Mouse (Mus musculus): ENCODE data around the gene Ctsa.
"Not testable (repeated sequence)": the region's sequence is repeated elsewhere in the genome, so short reads cannot be mapped to it uniquely, and the experiment has no call there.

Gene Ctsa

DNA sequence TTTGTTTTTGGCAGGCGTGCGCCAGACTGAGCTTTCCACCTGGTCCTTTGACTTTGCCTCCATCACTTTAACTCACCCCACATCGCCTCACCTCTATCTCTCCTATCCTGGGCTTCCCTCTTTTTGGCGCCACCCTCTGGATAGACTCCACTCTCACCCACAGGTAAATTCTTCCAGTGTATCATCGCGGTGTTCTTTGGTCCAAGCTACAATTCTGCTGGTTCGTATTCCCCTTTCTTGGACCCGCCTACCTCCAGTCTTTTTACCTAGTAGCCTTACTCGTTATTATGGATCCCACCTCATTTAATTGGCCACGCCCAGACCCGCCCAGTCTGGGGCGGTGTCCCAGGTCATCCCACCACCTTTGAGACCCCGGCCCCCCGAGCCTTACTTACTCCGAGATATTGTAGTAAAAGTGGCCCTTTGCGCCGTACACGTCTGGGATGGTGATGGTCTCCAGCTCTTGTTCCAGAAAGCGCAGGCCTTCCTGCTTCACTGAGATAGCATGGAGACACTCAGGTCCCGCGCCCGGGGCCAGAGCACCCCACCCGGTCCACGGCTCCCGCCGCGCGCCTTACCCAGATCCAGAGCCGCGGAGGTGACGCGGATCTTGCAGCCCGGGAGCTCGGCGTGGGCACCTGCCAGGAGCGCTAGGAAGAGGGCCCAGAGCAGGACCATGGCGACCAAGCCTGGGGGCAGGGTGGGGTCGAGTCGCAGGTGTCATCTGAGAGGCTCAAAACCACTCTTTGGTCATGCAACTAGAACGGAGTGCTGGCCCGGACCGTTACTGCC lies 23.8 kb downstream of the Ctsa start:
- DNase-seq = no peak

GRCm38 (mm10) chr2:164857101-164857821 lies 24.6 kb downstream of the Ctsa start, which contains the start of gene Pltp:
Gene Pltp, minus strand, starts transcription at chr2:164857711.
- DNase-seq = peak; percentile 52

- DNase-seq = no peak
Measured at GRCm38 (mm10) chr2:164857842-164858553, 25.3 kb downstream of the Ctsa start.

DNA sequence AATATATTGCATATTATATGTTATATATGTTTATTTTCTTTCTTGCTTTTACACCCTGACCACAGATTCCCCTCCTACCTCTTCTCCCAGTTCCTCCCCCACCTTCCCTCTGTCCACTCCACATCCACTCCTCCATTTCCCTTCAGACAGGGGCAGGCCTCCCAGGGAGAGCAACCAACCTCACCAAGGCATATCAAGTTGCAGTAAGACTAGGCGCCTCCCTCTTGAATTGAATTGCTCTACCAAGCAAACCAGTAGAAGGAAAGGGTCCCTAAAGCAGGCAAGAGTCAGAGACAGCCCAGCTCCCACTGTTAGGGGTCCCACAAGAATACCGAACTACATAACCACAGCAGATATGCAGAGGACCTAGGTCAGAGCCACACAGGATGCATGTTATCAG lies 26.5 kb downstream of the Ctsa start:
- no peak for DNase-seq

- no peak for DNase-seq
Measured at GRCm38 (mm10) chr2:164859640-164860432, 27.2 kb downstream of the Ctsa start.

- DNase-seq = no peak
Measured at GRCm38 (mm10) chr2:164861094-164861493, 28.4 kb downstream of the Ctsa start.

GRCm38 (mm10) chr2:164862179-164862861 lies 29.6 kb downstream of the Ctsa start:
- no peak for DNase-seq

DNA sequence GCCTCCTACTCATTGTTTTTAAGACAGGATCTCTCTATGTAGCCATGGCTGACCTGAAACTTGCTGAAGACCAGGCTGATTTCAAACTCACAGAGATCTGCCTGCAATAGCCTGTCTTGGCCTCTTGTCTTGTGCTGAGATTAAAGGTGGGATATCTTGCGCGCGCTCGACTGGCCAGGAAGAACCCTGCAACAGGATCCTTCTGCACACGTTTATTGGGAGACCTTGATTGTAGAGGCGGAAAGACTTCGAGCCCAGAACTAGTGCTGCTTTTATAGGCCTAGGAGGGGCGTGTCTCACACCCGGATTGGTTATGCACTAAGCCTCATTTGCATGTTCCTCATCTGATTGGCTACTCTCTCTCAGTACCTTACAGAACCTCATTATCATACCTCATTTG lies 30.7 kb downstream of the Ctsa start:
- DNase-seq = not testable (repeated sequence)

- no peak for DNase-seq
Measured at GRCm38 (mm10) chr2:164864593-164864992, 31.9 kb downstream of the Ctsa start.

- no peak for DNase-seq
Measured at GRCm38 (mm10) chr2:164866741-164867551, 34.3 kb downstream of the Ctsa start.

DNA sequence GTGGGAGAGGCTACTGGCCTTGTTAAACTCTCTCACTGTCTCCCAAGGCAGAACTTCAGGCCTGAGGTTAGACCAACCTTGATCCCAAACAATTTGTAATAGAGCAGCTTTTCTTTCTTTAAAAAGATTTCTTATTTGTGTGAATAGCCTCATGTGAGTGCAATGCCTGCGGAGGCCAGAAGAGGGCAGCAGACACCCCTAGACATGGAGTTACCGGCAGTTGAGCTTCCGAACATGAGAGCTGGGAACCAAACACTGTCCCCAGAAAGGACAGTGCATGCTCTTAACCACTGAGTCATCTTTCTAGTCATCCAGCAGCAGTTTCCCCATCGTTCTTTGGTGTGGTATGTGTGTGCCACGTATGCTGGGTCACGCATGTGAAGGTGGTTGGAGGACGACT lies 34.9 kb downstream of the Ctsa start:
- DNase-seq = no peak

DNA sequence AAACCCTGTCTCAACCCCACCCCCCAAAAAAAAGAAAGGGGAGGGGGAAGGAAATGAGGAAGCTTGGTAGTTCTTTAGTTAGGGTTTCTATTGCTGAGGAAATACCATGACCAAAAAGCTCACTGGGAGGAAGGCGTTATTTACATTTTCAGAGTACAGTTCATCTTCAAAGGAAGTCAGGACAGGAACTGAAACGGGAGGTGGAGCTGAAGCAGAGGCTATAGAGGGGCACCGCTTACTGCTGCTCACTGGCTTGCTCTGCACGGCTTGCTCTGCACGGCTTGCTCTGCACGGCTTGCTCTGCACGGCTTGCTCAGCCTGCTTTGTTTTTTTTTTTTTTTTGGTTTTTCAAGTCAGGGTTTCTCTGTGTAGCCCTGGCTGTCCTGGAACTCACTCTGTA lies 35.8 kb downstream of the Ctsa start:
- DNase-seq = no peak

DNA sequence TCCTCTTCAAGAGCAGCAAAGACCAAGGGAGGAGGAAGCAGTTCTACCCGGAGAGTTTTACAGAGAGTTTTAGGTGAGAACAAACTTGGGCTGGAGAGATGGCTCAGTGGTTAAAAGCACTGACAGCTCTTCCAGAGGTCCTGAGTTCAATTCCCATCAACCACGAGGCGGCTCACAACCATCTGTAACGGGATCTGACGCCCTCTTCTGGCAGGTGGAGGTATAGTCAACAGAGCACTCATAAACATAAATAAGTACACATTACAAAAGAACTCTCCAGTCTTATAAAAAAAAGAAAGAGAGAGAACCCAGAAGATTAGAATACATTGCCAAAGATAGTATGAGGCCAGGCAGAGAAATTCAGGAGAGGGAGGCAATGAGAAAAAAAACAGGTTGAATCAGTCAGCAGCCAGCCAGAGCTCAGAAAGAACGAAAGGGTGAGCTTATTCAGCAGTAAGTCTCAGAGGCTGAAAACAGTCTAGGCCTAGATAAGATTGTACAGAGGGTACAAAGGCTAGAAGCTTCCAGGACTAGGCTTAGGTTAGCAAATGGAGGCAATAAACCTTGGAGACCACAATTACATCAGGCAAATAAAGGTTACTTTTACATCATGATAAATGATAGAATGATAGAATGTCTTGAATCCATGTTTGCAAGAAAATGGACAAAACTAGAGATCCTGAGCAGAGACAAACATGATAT lies 39.1 kb downstream of the Ctsa start:
- no peak for DNase-seq

DNA sequence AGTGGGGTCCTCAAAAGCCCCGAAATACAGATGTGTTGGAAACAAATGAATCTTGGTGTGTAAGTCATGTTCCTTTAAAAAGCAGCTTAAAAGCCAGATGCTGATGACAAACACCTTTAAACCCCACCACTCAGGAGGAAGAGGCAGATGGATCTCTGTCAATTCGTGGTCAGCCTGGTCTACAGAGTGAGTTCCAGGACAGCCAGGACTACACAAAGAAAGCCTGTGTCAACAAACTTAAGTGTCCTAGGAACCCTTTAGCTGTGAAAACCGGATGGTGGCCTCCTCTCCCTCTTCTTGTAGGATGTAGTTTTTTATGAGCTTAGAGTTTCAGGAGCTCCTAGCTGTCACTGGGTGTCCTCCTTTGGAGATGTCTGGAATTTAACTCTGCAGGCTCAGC lies 40.9 kb downstream of the Ctsa start:
- DNase-seq = no peak

GRCm38 (mm10) chr2:164874239-164874769 lies 41.6 kb downstream of the Ctsa start:
- DNase-seq = no peak

GRCm38 (mm10) chr2:164875648-164876047 lies 43.0 kb downstream of the Ctsa start:
- not testable (repeated sequence) for DNase-seq

DNA sequence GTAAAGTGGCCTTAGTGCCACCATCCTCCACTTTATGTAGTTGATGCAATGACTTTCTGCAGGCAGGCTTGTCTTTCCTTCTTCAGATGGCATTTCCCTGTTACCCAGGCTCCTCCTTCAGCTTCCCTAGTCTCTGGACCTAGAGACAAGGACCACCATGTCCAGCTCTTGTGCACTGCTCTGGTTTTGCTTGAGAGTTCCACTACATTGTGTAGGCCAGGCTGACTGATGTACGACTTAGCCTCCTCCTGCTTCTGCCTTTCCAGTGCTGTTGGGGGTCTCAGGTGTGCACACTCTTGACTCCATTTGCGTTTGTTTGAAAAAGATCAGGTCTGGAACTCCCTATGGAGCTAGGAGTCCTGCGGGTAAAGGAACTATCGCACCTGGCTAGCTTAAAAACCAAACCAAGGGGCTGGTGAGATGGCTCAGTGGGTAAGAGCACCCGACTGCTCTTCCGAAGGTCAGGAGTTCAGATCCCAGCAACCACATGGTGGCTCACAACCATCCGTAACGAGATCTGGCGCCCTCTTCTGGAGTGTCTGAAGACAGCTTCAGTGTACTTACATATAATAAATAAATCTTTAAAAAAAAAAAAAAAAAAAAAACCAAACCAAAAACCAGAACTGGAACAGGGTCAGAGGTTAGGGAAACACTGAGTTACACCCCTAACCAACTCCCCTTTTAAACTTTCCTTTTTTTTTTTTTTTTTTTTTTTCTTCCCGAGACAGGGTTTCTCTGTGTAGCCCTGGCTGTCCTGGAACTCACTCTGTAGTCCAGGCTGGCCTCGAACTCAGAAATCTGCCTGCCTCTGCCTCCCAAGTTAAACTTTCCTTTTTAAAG lies 44.9 kb downstream of the Ctsa start:
- DNase-seq = not testable (repeated sequence)

DNA sequence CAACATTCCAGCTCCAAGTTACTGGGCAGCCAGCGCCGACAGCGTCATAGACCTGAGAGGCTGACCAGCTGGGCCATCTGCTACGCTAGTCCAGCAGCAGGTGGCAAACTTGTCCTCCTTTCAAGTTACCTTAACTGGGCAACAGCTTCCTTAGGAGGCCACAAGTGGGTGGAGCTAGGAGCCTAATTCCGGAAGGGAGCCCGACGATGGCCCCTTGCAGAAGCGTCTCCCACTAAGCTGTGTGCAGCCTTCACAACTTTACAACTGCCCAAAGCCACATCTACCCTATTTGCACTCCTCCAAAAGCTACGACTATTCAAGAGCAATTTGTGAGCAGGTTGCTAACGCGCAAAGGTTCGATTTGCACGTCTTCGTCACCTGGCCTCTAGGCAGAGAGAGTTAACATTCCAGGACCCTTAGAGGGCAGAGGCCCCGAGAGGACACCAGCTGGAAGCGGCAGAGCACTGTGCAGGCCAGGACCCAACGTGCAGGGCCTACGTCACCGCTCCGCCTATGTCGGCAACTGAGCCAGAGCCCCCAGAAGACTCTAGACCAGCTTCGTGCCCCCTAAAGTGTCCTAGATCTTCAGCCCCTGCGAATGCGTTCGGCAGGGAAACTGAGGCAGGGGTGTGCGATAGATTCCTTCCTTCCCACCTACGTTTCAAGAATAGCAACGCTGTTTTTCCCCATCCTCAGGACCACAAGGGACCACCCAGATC lies 46.0 kb downstream of the Ctsa start:
- DNase-seq = no peak

DNA sequence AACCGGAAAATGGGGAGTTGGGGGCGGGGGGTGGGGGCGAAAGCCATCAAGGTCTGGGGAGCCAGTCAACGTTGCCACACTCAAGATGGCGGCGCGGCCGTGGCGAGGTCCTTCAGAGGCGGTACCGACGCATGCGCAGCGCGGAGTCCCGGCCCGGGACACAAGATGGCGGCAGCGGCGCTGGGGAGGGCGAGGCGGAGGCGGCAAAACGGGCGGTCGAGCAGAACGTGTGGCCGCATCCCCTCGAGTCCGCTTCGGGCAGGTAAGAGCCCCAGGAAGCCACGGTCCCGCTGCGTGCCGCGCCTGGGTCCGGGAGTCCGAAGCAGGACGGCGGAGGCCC lies 46.5 kb downstream of the Ctsa start, which contains the start of gene Pcif1:
TSS of gene Pcif1 (plus strand) at position 77 of the 340 bp plus-strand sequence.
- DNase-seq = peak; percentile 95
